Mouse (Mus musculus) embryonic facial prominence, embryonic 14.5 days (tissue): ENCODE measurements around the gene Slc25a44. TPM values are rescaled to one million over a fixed set of nuclear protein-coding genes. Genes with fewer than 3 reads are reported as not detected.

Source experiments
- ATAC-seq: fragments of 200-750 bp; cut with Nextera tagmentation; 2 replicates; pipeline ENCODE4 v1.8.0; 2017; ENCODE audit warnings: low read depth, moderate number of reproducible peaks, moderate TSS enrichment
- DNase-seq: peaks from one replicate; pipeline ENCODE4 v3.0.0-alpha.2; 2015; ENCODE audit warnings: low spot score
- H3K27ac ChIP-seq: fragments of 300-500 bp; sonication (generic); replicated peaks from 2 replicates; pipeline ENCODE4 v1.5.1; 2014; ENCODE audit warnings: low read depth, mild to moderate bottlenecking, low read length, moderate library complexity
- H3K27me3 ChIP-seq: fragments of 300-500 bp; sonication (generic); replicated peaks from 2 replicates; pipeline ENCODE4 v1.6.1; 2014; ENCODE audit warnings: low read length; ENCODE audit not compliant: control insufficient read depth, insufficient read depth
- H3K36me3 ChIP-seq: fragments of 300-500 bp; sonication (generic); 2 replicates; pipeline ENCODE4 v1.6.1; 2014; ENCODE audit warnings: low read length, mixed read lengths; ENCODE audit not compliant: control insufficient read depth, insufficient read depth
- H3K4me1 ChIP-seq: fragments of 300-500 bp; sonication (generic); 2 replicates; pipeline ENCODE4 v1.6.1; 2014; ENCODE audit warnings: antibody characterized with exemption, low read length; ENCODE audit not compliant: control insufficient read depth, insufficient read depth
- H3K4me2 ChIP-seq: fragments of 300-500 bp; sonication (generic); 2 replicates; pipeline ENCODE4 v1.6.1; 2014; ENCODE audit warnings: low read depth, mild to moderate bottlenecking, low read length, moderate library complexity, mixed read lengths
- H3K4me3 ChIP-seq: fragments of 300-500 bp; sonication (generic); 2 replicates; pipeline ENCODE4 v1.5.1; 2014; ENCODE audit warnings: low read depth, mild to moderate bottlenecking, low read length
- H3K9ac ChIP-seq: fragments of 300-500 bp; sonication (generic); 2 replicates; pipeline ENCODE4 v1.6.1; 2014; ENCODE audit warnings: low read depth, mild to moderate bottlenecking, low read length, moderate library complexity, mixed read lengths
- H3K9me3 ChIP-seq: fragments of 300-500 bp; sonication (generic); 2 replicates; pipeline ENCODE4 v1.6.1; 2016; ENCODE audit warnings: low read length; ENCODE audit not compliant: control insufficient read depth
- WGBS: fragments of 180-500 bp; shearing (Covaris S2); extraction: QIAGEN DNeasy Blood & Tissue Kit; methylation state at CpG from one replicate; pipeline ENCODE4 v1.1.7; 2014; 5-methylcytosine and 5-hydroxymethylcytosine counted together
- polyA plus RNA-seq: library from polyadenylated mRNA; unstranded; fragments of >200 nt; fragmentation: Nextera tagmentation; extraction: Ambion mirVana; gene quantifications from 2 replicates; pipeline ENCODE4 v1.2.1, GENCODE M21; 2014

Gene Slc25a44
- polyA plus RNA-seq = 18.1 and 21.4 TPM in 2 replicates

GRCm38 (mm10) chr3:88424605-88425329, at the start of gene Slc25a44:
Slc25a44 (minus strand) TSS chr3:88425139.
- peak within 1 kb of the TSS; percentile 74 for H3K9ac ChIP-seq
- peak within 1 kb of the TSS; percentile 98 for H3K4me2 ChIP-seq
- WGBS = 1% methylated on average over 35 of the region's 35 CpGs
- H3K4me1 ChIP-seq = peaks cover 10% of the 10 kb centered on the region
- peak within 1 kb of the TSS; percentile 87 for H3K4me3 ChIP-seq
- H3K27ac ChIP-seq = no peak within 1 kb of the TSS; the same call in 1 of the 2 replicates
- ATAC-seq = peak; percentile 99
- DNase-seq = peak; percentile 99
- no peaks in the 10 kb centered on the region for H3K9me3 ChIP-seq
- peaks cover 16% of the 10 kb centered on the region for H3K36me3 ChIP-seq
- H3K27me3 ChIP-seq = no peaks in the 10 kb centered on the region

GRCm38 (mm10) chr3:88473571-88473970, 48.6 kb upstream of the Slc25a44 start:
- no peaks in the 10 kb centered on the region for H3K27me3 ChIP-seq
- no peak overlapping the region for H3K4me3 ChIP-seq
- H3K27ac ChIP-seq = peak overlapping the region; percentile 75
- no peaks in the 10 kb centered on the region for H3K9me3 ChIP-seq
- WGBS = 100% methylated on average over 1 of the region's 1 CpGs
- H3K4me1 ChIP-seq = no peaks in the 10 kb centered on the region; the same call in 1 of the 2 replicates
- ATAC-seq = no peak
- no peak overlapping the region for H3K4me2 ChIP-seq
- no peak overlapping the region for H3K9ac ChIP-seq
- no peaks in the 10 kb centered on the region for H3K36me3 ChIP-seq
- no peak for DNase-seq

GRCm38 (mm10) chr3:88473020-88473419, 48.1 kb upstream of the Slc25a44 start:
- no peak overlapping the region for H3K9ac ChIP-seq

GRCm38 (mm10) chr3:88470943-88471479, 46.1 kb upstream of the Slc25a44 start:
- no peak overlapping the region for H3K9ac ChIP-seq
- no peak overlapping the region for H3K4me3 ChIP-seq
- H3K4me1 ChIP-seq = no peaks in the 10 kb centered on the region
- no peaks in the 10 kb centered on the region for H3K9me3 ChIP-seq
- DNase-seq (no peak), ATAC-seq (no peak)
- no peak overlapping the region for H3K4me2 ChIP-seq
- no peaks in the 10 kb centered on the region for H3K27me3 ChIP-seq
- WGBS = 25% methylated on average over 10 of the region's 10 CpGs
- no peaks in the 10 kb centered on the region for H3K36me3 ChIP-seq
- no peak overlapping the region for H3K27ac ChIP-seq

More at GRCm38 (mm10) chr3:88473020-88473419, 48.1 kb upstream of the Slc25a44 start:
- DNase-seq = peak; percentile 92
- Histone ChIP-seq H3K27ac (peak overlapping the region; percentile 75), H3K27me3 (no peaks in the 10 kb centered on the region), H3K36me3 (no peaks in the 10 kb centered on the region), H3K4me2 (no peak overlapping the region), H3K9me3 (no peaks in the 10 kb centered on the region), H3K4me3 (no peak overlapping the region), H3K4me1 (no peaks in the 10 kb centered on the region; the same call in 1 of the 2 replicates)
- peak; percentile 67 for ATAC-seq
- 7% methylated on average over 5 of the region's 5 CpGs for WGBS

GRCm38 (mm10) chr3:88469466-88469865, 44.5 kb upstream of the Slc25a44 start:
- H3K4me1 ChIP-seq = no peaks in the 10 kb centered on the region
- H3K27me3 ChIP-seq = no peaks in the 10 kb centered on the region
- H3K4me2 ChIP-seq = no peak overlapping the region
- ATAC-seq (no peak), DNase-seq (no peak)
- no peaks in the 10 kb centered on the region for H3K36me3 ChIP-seq
- no peak overlapping the region for H3K27ac ChIP-seq
- H3K9me3 ChIP-seq = no peaks in the 10 kb centered on the region
- H3K4me3 ChIP-seq = no peak overlapping the region
- no peak overlapping the region for H3K9ac ChIP-seq
- 64% methylated on average over 2 of the region's 2 CpGs for WGBS

- Histone ChIP-seq H3K4me3 (no peak overlapping the region), H3K9ac (0 out of 2 replicates have a peak overlapping the region, but pooled peaks have one; percentile 10), H3K27ac (no peak overlapping the region), H3K27me3 (no peaks in the 10 kb centered on the region), H3K4me2 (no peak overlapping the region), H3K9me3 (no peaks in the 10 kb centered on the region), H3K4me1 (no peaks in the 10 kb centered on the region), H3K36me3 (no peaks in the 10 kb centered on the region)
- ATAC-seq = peak; percentile 93
- 26% methylated on average over 16 of the region's 16 CpGs for WGBS
- peak; percentile 94 for DNase-seq
Observed at GRCm38 (mm10) chr3:88467116-88467824, 42.3 kb upstream of the Slc25a44 start.

GRCm38 (mm10) chr3:88465127-88465526, 40.2 kb upstream of the Slc25a44 start:
- Histone ChIP-seq H3K27ac (no peak overlapping the region), H3K9ac (no peak overlapping the region), H3K4me3 (no peak overlapping the region), H3K4me2 (no peak overlapping the region), H3K9me3 (no peaks in the 10 kb centered on the region), H3K4me1 (peaks cover 7% of the 10 kb centered on the region; the same call in 1 of the 2 replicates), H3K36me3 (no peaks in the 10 kb centered on the region), H3K27me3 (no peaks in the 10 kb centered on the region)
- no peak for DNase-seq
- no peak for ATAC-seq
- WGBS = 83% methylated on average over 2 of the region's 2 CpGs

- WGBS = 46% methylated on average over 3 of the region's 3 CpGs
- no peak for DNase-seq
- Histone ChIP-seq H3K9ac (no peak overlapping the region), H3K27me3 (no peaks in the 10 kb centered on the region), H3K4me2 (no peak overlapping the region), H3K9me3 (no peaks in the 10 kb centered on the region), H3K36me3 (no peaks in the 10 kb centered on the region), H3K4me1 (peaks cover 7% of the 10 kb centered on the region; the same call in 1 of the 2 replicates), H3K27ac (no peak overlapping the region), H3K4me3 (no peak overlapping the region)
- ATAC-seq = no peak
Observed at GRCm38 (mm10) chr3:88464425-88464824, 39.5 kb upstream of the Slc25a44 start.
